Mouse (Mus musculus) midbrain, embryonic 11.5 days (tissue): ENCODE data around the gene Pbx1. TPM values are rescaled to one million over a fixed set of nuclear protein-coding genes. Genes with fewer than 3 reads are reported as not detected.

ENCODE experiments used
- ATAC-seq: fragments of 200-750 bp; cut with Nextera tagmentation; 2 replicates; pipeline ENCODE4 v1.8.0; 2017; ENCODE audit warnings: moderate TSS enrichment, moderate library complexity; ENCODE audit not compliant: low FRiP score
- DNase-seq: peaks from one replicate; pipeline ENCODE4 v3.0.0; 2015; ENCODE audit warnings: low spot score; ENCODE audit errors: missing footprints
- H3K27ac ChIP-seq: fragments of 300-500 bp; sonication (generic); 2 replicates; pipeline ENCODE4 v1.5.1; 2014; ENCODE audit warnings: low read depth, low read length
- H3K27me3 ChIP-seq: fragments of 300-500 bp; sonication (generic); 2 replicates; pipeline ENCODE4 v1.6.1; 2014; ENCODE audit warnings: mild to moderate bottlenecking, low read length, moderate library complexity, mixed read lengths; ENCODE audit not compliant: control insufficient read depth, insufficient read depth
- H3K36me3 ChIP-seq: fragments of 300-500 bp; sonication (generic); 2 replicates; pipeline ENCODE4 v1.6.1; 2014; ENCODE audit warnings: mild to moderate bottlenecking, low read length, moderate library complexity, mixed read lengths; ENCODE audit not compliant: control insufficient read depth, insufficient read depth
- H3K4me1 ChIP-seq: fragments of 300-500 bp; sonication (generic); 2 replicates; pipeline ENCODE4 v1.6.1; 2014; ENCODE audit warnings: low read length; ENCODE audit not compliant: control insufficient read depth, insufficient read depth
- H3K4me2 ChIP-seq: fragments of 300-500 bp; sonication (generic); 2 replicates; pipeline ENCODE4 v1.6.1; 2014; ENCODE audit warnings: mild to moderate bottlenecking, moderate library complexity
- H3K4me3 ChIP-seq: fragments of 300-500 bp; sonication (generic); 2 replicates; pipeline ENCODE4 v1.5.1; 2014; ENCODE audit warnings: low read depth, low read length
- H3K9ac ChIP-seq: fragments of 300-500 bp; sonication (generic); 2 replicates; pipeline ENCODE4 v1.6.1; 2014; ENCODE audit warnings: low read length
- H3K9me3 ChIP-seq: fragments of 300-500 bp; sonication (generic); 2 replicates; pipeline ENCODE4 v1.6.1; 2016; ENCODE audit warnings: low read length; ENCODE audit not compliant: control insufficient read depth
- WGBS: fragments of 180-500 bp; shearing (Covaris S2); extraction: QIAGEN DNeasy Blood & Tissue Kit; methylation state at CpG from one replicate; pipeline ENCODE4 v1.1.7; 2014; 5-methylcytosine and 5-hydroxymethylcytosine counted together
- polyA plus RNA-seq: library from polyadenylated mRNA; unstranded; fragments of >200 nt; fragmentation: Nextera tagmentation; extraction: Ambion mirVana; gene quantifications from 2 replicates; pipeline ENCODE4 v1.2.1, GENCODE M21; 2014

The Pbx1 gene
- polyA plus RNA-seq, 1 experiment from 2014 or later = 49.3 TPM

DNA sequence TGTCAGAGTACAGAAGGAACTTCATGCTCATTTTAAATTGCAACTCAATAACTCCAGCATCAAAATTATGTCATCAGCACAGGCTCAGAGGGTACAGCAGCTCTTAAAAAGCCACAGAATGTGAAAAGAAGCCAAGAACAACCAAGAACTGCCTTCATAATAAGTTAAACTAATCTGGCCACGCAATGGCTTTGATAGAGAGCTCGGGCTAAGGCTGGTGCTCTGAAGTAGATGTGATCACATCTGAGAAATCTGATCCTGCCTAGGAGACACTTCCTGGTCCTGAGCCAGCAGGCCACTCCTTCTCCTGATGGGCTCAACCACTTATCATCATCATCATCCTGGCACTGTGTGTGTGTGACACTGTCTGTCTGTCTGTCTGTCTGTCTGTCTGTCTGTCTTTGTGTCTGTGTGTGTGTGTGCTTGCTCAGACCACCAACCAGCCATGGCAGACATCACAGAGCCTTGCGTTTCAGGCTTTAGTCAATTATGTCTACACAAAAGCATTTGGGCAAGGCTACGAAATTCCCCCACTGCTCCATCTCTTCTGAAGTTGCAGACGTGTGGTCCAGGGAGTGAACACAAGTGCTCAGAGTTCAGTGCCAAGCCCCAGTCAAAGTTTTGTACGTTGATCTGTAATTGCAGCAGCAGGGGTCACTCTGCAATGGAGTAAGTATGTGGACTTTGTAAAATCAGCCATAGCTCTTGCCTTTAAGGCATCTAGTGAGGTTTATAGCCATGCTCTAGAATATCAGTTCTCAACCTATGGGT is 203.1 kb downstream of the Pbx1 start:
- Histone ChIP-seq H3K4me1 (peaks cover 15% of the 10 kb centered on the region), H3K4me2 (no peak overlapping the region)
- 86% methylated on average over 6 of the region's 6 CpGs for WGBS

DNA sequence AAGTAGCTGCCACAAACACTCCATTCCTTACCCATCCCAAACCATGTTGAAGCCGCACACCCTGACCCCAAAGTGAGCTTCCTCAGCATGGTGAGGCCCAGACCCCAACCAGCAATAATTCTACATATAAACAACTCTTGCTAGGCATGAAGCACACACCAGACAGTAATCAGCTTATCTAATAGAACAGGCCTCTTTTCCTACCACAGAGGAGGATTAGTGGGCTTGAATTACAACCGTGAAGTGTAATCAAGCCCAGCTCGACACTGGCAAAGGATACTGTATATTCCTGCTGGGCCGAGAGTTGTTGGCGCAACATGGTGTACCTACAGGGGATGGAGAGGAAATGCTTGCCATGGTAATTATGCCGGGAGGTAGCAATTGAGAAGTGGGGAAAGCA is 205.9 kb downstream of the Pbx1 start:
- Histone ChIP-seq H3K4me1 (peaks cover 27% of the 10 kb centered on the region), H3K27ac (no peak overlapping the region), H3K4me3 (no peak overlapping the region), H3K9me3 (no peaks in the 10 kb centered on the region), H3K4me2 (no peak overlapping the region), H3K36me3 (no peaks in the 10 kb centered on the region), H3K9ac (no peak overlapping the region), H3K27me3 (no peaks in the 10 kb centered on the region)
- ATAC-seq (no peak), DNase-seq (no peak)
- WGBS = 62% methylated on average over 6 of the region's 6 CpGs

More for the DNA sequence above, 203.1 kb downstream of the Pbx1 start:
- no peak for ATAC-seq
- no peak overlapping the region for H3K4me3 ChIP-seq
- H3K27ac ChIP-seq = no peak overlapping the region
- DNase-seq = no peak
- H3K9ac ChIP-seq = no peak overlapping the region
- no peaks in the 10 kb centered on the region for H3K9me3 ChIP-seq
- H3K27me3 ChIP-seq = no peaks in the 10 kb centered on the region
- no peaks in the 10 kb centered on the region for H3K36me3 ChIP-seq

DNA sequence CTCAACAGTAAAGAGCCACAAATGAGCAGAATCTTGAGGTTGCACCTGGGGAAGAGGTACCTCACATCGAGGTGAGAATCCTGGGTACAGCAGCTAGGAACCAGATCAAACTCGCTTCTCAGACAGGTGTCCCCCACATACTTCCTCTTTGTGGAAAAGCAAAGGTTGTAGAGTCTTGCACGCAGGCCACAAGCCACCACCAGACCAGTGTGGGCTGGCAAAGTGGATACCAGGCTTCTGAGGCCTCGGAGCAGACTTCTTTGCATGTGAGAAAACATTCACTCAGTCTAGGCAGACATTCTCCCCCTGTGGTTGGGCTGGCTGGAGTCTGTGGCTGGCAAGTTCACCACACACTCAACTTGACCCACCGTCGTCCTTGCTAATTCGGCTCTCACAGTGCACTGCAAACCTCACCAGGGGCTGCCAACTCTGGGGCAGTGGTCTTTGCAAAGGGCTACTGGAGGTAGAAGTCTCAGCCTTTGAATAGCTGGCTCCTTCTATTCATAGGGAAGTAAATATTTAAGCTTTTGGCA is 206.4 kb downstream of the Pbx1 start:
- 91% methylated on average over 7 of the region's 7 CpGs for WGBS
- H3K4me3 ChIP-seq = no peak overlapping the region
- H3K9ac ChIP-seq = no peak overlapping the region
- H3K4me2 ChIP-seq = no peak overlapping the region
- no peaks in the 10 kb centered on the region for H3K27me3 ChIP-seq
- H3K36me3 ChIP-seq = no peaks in the 10 kb centered on the region
- ATAC-seq (no peak), DNase-seq (no peak)
- H3K27ac ChIP-seq = no peak overlapping the region
- peaks cover 30% of the 10 kb centered on the region for H3K4me1 ChIP-seq
- no peaks in the 10 kb centered on the region for H3K9me3 ChIP-seq

DNA sequence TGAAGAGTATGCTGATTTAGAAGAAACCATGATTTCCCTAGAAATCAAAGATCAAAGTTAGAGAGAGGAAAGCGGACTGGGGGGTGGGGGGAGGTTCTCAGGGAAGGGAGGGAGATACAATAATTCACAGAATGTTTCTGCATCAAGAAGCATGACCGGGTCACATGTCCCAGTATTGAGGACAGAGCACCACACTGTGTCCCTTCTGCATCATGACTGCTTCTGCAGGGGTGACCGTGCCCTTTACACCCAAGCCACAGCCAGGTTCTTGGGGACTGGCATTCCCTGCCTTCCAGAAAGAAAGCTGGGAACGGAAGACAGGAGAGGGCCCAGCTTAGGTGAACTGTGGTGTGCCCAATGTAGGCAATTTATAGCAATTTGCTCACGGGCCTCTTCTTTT is 207.9 kb downstream of the Pbx1 start:
- H3K27ac ChIP-seq = no peak overlapping the region
- peaks cover 24% of the 10 kb centered on the region for H3K4me1 ChIP-seq
- no peaks in the 10 kb centered on the region for H3K9me3 ChIP-seq
- H3K27me3 ChIP-seq = no peaks in the 10 kb centered on the region
- no peak overlapping the region for H3K4me2 ChIP-seq
- DNase-seq (no peak), ATAC-seq (no peak)
- WGBS = 90% methylated on average over 5 of the region's 5 CpGs
- H3K9ac ChIP-seq = no peak overlapping the region
- no peaks in the 10 kb centered on the region for H3K36me3 ChIP-seq
- no peak overlapping the region for H3K4me3 ChIP-seq

DNA sequence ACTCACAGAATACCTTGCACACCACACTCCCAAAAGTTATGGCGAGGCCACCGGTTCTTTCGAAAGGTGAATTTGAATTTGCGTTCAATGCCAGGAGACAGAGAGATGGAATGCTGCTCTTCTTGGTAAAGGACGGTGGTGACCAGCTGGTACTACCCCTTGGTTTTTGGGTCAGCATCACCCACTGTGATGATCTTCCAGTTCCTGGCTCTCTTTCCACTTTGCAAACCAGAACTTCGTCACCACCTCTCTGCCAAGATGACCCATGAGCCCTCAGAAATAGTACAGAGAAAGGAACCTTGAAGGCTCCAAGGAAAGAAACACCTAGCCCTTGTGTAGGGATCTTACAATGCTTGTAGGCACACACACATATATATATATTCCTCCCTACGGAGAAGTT is 209.3 kb downstream of the Pbx1 start:
- Histone ChIP-seq H3K4me3 (no peak overlapping the region), H3K4me2 (no peak overlapping the region), H3K27me3 (no peaks in the 10 kb centered on the region), H3K9me3 (no peaks in the 10 kb centered on the region), H3K9ac (no peak overlapping the region), H3K4me1 (peaks cover 24% of the 10 kb centered on the region), H3K36me3 (no peaks in the 10 kb centered on the region), H3K27ac (no peak overlapping the region)
- no peak for DNase-seq
- 95% methylated on average over 7 of the region's 7 CpGs for WGBS
- no peak for ATAC-seq

DNA sequence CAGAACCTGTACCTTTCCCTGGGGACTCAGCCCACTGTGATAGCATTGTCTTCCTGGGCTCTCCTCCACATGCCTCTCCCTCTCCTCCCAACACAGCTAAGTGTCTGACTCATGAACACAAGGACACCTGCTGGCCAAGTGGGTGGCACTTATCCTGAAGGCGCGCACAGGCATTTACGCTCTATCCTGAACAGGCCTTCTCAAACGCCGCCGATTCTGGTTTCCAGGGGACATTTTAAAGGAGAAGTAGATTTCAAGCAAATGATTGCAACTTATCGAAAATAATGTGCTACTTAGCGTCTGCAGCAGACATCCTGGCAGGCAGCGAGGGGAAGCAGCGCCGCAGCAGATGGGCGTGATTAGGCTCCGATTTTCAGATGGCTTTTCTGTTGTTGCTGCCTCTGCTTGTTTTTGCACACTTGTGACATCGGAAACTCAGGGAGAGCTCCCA is 211.0 kb downstream of the Pbx1 start:
- no peak for DNase-seq
- Histone ChIP-seq H3K9ac (no peak overlapping the region), H3K4me1 (peaks cover 23% of the 10 kb centered on the region), H3K27ac (no peak overlapping the region; the same call in 1 of the 2 replicates), H3K4me3 (no peak overlapping the region), H3K9me3 (no peaks in the 10 kb centered on the region), H3K27me3 (no peaks in the 10 kb centered on the region), H3K36me3 (no peaks in the 10 kb centered on the region), H3K4me2 (no peak overlapping the region; the same call in 1 of the 2 replicates)
- WGBS = 57% methylated on average over 14 of the region's 14 CpGs
- ATAC-seq = no peak

DNA sequence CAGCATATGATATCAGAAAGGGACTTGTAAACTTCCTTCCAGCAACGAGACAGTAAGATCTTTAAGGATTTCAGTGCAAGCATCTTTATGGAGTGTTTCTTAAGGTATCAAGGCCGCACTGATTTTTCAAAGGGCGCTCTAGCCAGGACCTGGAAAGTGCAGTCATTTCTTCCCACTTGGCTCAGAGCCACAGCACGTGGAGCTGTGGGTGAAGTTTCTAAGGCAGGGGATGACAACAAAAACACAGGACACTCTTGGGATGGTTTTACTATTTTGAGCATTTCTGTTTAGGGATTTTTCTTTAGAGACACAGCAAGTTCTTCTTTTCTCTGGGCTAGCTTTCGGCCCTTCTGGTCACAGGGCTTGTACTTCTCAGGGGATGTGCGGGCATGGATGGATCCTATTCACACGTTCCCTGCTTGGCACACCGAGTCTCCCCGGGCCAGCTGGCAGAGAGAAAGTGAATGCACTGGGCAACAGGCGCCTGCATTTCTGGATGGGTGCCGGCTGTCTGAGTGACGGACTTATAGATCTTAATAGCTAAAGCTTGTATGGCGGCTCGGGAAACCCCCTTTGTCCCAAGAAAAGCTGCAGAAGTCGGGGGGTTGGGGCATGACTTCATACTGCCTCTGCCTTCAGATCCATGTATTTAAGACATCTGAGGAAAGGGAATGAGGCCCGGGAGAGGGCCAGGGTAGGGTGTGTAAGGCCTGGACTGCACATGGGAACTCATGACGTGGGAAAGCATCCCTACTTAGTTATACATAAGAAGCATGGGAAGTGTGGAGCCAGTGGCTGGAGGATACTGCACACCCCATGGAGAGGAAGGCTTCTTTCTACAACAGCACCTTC is 215.9 kb downstream of the Pbx1 start:
- WGBS = 84% methylated on average over 17 of the region's 17 CpGs
- no peak overlapping the region for H3K9ac ChIP-seq
- no peak overlapping the region for H3K27ac ChIP-seq
- no peak for ATAC-seq
- H3K9me3 ChIP-seq = no peaks in the 10 kb centered on the region
- H3K4me2 ChIP-seq = no peak overlapping the region
- peaks cover 11% of the 10 kb centered on the region for H3K4me1 ChIP-seq
- H3K36me3 ChIP-seq = no peaks in the 10 kb centered on the region
- H3K4me3 ChIP-seq = no peak overlapping the region
- no peak for DNase-seq
- H3K27me3 ChIP-seq = no peaks in the 10 kb centered on the region

DNA sequence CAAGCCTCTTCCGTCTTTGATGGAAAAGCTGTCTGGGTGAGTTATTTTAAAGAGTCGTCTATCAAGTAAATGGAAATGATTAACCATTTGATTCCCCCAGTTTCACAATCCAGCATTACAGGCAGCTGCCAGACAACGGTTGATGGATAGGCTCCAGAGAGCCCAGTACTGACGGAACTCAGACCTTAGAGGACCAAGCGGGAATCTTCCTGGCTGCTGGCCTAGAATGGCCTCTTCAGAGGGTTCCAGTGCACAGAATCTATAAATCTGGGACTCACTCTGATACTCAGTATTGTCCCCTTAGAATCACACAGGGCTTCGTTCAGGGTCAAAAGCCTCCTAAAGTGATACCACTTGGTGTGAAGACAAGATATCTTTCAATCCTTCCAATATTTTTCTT is 216.6 kb downstream of the Pbx1 start:
- Histone ChIP-seq H3K4me2 (no peak overlapping the region), H3K27ac (no peak overlapping the region), H3K27me3 (no peaks in the 10 kb centered on the region), H3K9ac (no peak overlapping the region), H3K4me1 (peaks cover 9% of the 10 kb centered on the region), H3K36me3 (no peaks in the 10 kb centered on the region), H3K9me3 (no peaks in the 10 kb centered on the region), H3K4me3 (no peak overlapping the region)
- DNase-seq = no peak
- no peak for ATAC-seq
- WGBS = 78% methylated on average over 6 of the region's 6 CpGs

DNA sequence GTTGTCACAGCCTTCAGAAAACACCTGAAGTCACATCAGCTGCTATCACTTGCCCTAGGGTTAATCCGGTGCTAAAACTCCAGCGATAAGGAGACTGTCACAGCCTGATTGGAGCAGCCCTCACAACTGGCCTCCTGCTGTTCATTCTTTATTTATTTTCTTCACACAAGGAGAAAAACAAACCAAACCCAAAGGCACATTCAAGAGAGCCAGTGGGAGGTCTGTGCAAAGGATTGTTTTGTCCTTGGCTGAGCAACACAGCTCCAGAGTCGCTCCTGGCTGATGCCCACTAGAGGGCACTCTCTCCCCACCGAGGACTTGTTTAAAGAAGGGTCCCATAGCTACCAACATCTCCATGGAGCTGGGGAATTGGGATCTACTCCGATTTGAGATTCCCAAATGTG is 218.0 kb downstream of the Pbx1 start:
- 1% methylated on average over 5 of the region's 5 CpGs for WGBS
- H3K27me3 ChIP-seq = no peaks in the 10 kb centered on the region
- no peaks in the 10 kb centered on the region for H3K9me3 ChIP-seq
- no peak overlapping the region for H3K4me2 ChIP-seq
- H3K36me3 ChIP-seq = peaks cover 3% of the 10 kb centered on the region
- H3K4me1 ChIP-seq = peaks cover 9% of the 10 kb centered on the region
- DNase-seq = peak; percentile 98
- ATAC-seq = peak; percentile 87
- no peak overlapping the region for H3K4me3 ChIP-seq
- H3K27ac ChIP-seq = no peak overlapping the region
- no peak overlapping the region for H3K9ac ChIP-seq
